Mouse (Mus musculus) embryonic fibroblast, embryonic 13.5 days (primary cell): ENCODE measurements around the gene Ddr1. TPM values are rescaled to one million over a fixed set of nuclear protein-coding genes. Genes with fewer than 3 reads are reported as not detected.

Source experiments
- H3K27ac ChIP-seq: 2 replicates; pipeline ENCODE4 v1.5.1; 2012; ENCODE audit warnings: low read length, control low read depth, inconsistent platforms; ENCODE audit not compliant: insufficient read depth
- H3K4me1 ChIP-seq: 2 replicates; pipeline ENCODE4 v1.6.1; 2011; ENCODE audit warnings: low read length; ENCODE audit not compliant: control insufficient read depth, insufficient read depth
- H3K4me3 ChIP-seq: 2 replicates; pipeline ENCODE4 v1.5.1; 2011; ENCODE audit warnings: mild to moderate bottlenecking, control low read depth, low read length; ENCODE audit not compliant: insufficient read depth
- CTCF ChIP-seq: IDR thresholded peaks from 2 replicates; pipeline ENCODE4 v1.5.1; 2011; ENCODE audit warnings: mild to moderate bottlenecking, control low read depth, low read length, moderate library complexity, borderline replicate concordance; ENCODE audit not compliant: insufficient read depth
- POLR2A ChIP-seq: IDR thresholded peaks from 2 replicates; pipeline ENCODE4 v1.6.1; 2011; ENCODE audit warnings: low read depth, mild to moderate bottlenecking, control low read depth, low read length, moderate library complexity
- polyA plus RNA-seq: library from polyadenylated mRNA; stranded (reverse); fragments of >200 nt; gene quantifications from 2 replicates; pipeline ENCODE4 v1.2.4, GENCODE M21; 2011; ENCODE audit warnings: low read depth; ENCODE audit not compliant: missing spikeins, insufficient read length

The Ddr1 gene
- polyA plus RNA-seq, 1 experiment = 42.9 TPM

DNA sequence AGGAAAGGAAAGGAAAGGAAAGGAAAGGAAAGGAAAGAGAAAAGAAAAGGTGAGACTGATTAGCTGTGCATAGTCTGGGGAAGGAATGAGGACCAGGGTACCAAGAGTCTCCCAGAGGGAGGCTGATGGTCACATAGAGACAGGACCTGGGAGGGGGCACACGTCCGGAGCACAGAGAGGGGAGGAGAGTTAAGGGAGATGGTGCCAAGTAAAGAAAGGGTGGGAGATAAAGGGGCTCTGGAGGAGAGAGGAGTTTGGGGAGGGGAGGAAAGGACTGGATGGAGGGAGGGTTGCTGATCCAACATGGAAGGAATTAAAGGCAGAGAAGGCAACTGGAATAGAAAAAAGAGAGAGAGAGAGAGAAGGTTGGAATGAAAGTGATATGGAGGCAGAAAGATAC is 1.4 kb downstream of the Ddr1 start:
- Histone ChIP-seq H3K4me1 (peaks cover 3% of the 10 kb centered on the region; the same call in 1 of the 2 replicates), H3K4me3 (no peak overlapping the region), H3K27ac (0 out of 2 replicates have a peak overlapping the region, but pooled peaks have one; percentile 88)
- TF ChIP-seq CTCF = no peak
- TF ChIP-seq POLR2A = no peak

DNA sequence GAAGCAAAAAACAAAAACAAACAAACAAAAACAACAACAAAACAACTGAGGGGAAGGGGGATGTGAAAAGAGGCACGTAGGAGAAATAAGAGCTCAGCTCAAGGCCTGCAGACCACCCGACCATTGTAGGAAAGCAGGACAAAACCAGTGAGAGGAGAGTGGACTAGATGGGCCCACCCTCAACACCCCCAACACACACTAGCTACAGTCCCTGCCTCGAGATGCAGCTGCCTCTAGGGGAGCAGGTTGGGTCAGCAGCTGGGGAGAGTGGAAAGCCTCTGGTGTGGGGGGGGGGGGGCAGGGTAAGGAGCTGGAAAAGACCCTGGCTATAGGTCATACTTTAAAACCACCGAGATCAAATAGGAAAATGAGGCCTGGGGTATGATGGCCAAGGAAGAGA is 1.8 kb downstream of the Ddr1 start:
- Histone ChIP-seq H3K4me1 (peaks cover 3% of the 10 kb centered on the region; the same call in 1 of the 2 replicates), H3K4me3 (0 out of 2 replicates have a peak overlapping the region, but pooled peaks have one; percentile 47), H3K27ac (peak overlapping the region; percentile 88)
- no peak for TF ChIP-seq POLR2A
- no peak for TF ChIP-seq CTCF

DNA sequence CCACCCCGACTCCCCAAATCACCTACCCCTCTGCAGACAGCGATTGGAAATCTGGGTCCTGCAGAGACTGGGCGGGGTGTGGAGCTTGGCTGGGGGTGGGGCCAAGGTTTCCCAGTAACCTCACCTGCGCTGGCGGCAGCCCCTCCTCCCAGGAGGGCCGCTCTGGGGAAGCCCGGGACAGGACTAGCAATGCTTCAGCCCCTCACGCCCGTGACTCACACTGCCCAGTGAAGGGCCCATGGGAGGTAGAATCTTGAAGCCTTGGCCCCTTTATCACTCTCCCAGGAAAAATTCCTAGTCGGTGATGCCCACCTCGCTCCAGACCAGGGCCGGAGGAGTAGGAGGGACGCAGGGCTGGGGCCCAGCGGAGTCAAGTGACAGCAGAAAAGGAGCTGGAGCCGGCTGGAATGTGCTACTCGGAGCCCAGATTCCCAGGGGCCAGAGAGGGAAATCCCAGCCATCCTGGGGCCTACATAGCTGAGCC is 2.4 kb downstream of the Ddr1 start:
- TF ChIP-seq POLR2A = peak; percentile 31; the same call in 1 of the 2 replicates
- no peak for TF ChIP-seq CTCF
- Histone ChIP-seq H3K4me3 (peak overlapping the region; percentile 47), H3K4me1 (peaks cover 6% of the 10 kb centered on the region), H3K27ac (peak overlapping the region; percentile 88)

- H3K4me1 ChIP-seq = peaks cover 7% of the 10 kb centered on the region
- TF ChIP-seq POLR2A = peak; percentile 33
- TF ChIP-seq CTCF = no peak
These were observed 3.0 kb downstream of the Ddr1 start for GRCm38 (mm10) chr17:35701203-35701977.

GRCm38 (mm10) chr17:35700371-35700961 is 4.0 kb downstream of the Ddr1 start:
- peak overlapping the region; percentile 92 for H3K27ac ChIP-seq
- peak overlapping the region; percentile 54 for H3K4me3 ChIP-seq
- H3K4me1 ChIP-seq = peaks cover 7% of the 10 kb centered on the region
- TF ChIP-seq POLR2A = peak; percentile 54
- TF ChIP-seq CTCF = no peak

More at GRCm38 (mm10) chr17:35701203-35701977, 3.0 kb downstream of the Ddr1 start:
- Histone ChIP-seq H3K27ac (peak overlapping the region; percentile 88), H3K4me3 (peak overlapping the region; percentile 47)

- no peak for TF ChIP-seq CTCF
- TF ChIP-seq POLR2A = peak; percentile 79
- peaks cover 7% of the 10 kb centered on the region for H3K4me1 ChIP-seq
- peak overlapping the region; percentile 92 for H3K27ac ChIP-seq
- H3K4me3 ChIP-seq = peak overlapping the region; percentile 54
These were observed 4.5 kb downstream of the Ddr1 start for GRCm38 (mm10) chr17:35699919-35700318.

DNA sequence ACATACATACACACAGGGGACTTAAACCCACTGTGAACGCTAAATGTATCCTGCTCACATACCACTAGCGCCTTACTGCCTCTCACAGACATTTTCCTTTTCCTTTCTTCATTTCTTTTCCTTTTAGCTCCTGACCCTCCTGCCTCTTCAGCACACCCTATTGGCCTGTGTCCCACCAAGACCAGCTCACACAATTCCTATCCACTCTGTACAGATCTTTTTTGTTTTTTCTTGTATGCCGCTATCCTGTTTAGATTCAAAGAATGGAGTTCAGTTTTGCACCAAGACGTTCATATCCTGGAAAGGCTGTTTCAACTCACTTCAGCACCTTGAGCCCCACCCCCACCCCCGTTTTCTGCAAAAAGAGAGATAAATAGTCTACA is 5.9 kb downstream of the Ddr1 start:
- TF ChIP-seq POLR2A (no peak; the same call in 1 of the 2 replicates), CTCF (no peak)
- Histone ChIP-seq H3K4me3 (no peak overlapping the region), H3K4me1 (peaks cover 7% of the 10 kb centered on the region), H3K27ac (peak overlapping the region; percentile 79)

DNA sequence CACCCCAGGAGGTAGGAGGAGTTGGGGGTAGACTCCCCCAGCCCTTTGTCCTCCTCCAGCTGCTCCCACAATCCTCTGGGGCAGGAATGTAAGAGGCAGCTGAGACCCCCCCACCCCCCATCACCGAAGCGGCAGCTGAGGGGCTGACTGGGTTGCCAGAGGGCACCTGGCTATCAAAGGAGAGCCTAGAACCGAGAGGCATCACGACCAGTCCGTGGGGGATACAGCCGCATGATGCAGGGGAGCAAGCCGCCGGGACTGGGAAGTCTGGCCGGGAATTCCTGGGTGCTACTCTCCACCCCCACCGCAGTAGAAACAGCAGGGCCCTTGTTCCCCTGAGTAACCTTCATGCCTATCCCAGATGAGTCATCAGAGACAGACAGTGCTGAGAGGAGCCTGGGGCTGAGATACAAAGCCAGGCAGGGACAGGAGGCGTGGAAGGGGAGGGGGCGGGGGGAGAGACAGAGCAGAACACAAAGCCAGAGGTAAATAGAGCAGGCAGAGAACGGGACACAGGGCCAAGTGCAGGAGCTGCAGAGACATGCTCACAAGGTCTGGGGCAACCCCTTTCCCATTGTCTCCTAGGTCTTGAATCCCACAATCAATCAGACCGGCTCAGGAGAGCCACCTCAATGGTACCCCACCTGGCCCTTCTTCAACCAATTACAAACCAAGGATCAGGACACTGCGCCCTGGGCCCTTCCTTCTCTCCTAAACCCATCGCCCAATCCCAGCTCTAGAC is 6.5 kb downstream of the Ddr1 start:
- TF ChIP-seq POLR2A (peak; percentile 60), CTCF (no peak)
- Histone ChIP-seq H3K27ac (peak overlapping the region; percentile 89), H3K4me1 (peaks cover 7% of the 10 kb centered on the region), H3K4me3 (peak overlapping the region; percentile 28)

- Histone ChIP-seq H3K27ac (peak overlapping the region; percentile 89), H3K4me1 (peaks cover 4% of the 10 kb centered on the region; the same call in 1 of the 2 replicates)
- TF ChIP-seq POLR2A (no peak; the same call in 1 of the 2 replicates), CTCF (no peak)
These were observed 7.0 kb downstream of the Ddr1 start for GRCm38 (mm10) chr17:35697429-35697758.

DNA sequence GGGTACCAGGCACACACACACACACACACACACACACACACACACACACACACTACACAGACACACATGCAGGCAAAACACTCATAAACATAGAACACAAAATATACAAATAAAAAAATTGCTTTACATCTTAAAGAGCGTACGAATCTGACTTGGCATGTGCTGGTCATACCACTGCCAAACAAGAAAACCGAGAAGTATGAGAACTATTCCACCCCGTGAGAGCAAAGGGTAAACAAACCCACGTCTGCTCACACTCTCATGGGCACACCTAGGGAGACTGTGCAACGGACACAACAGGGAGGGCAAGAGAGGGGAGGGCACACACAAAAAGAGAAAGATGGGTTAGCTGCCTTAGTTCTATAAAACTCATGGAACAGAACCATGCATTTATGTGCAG is 7.7 kb downstream of the Ddr1 start:
- Histone ChIP-seq H3K4me3 (peak overlapping the region; percentile 14; the same call in 1 of the 2 replicates), H3K27ac (peak overlapping the region; percentile 89), H3K4me1 (peaks cover 4% of the 10 kb centered on the region; the same call in 1 of the 2 replicates)
- TF ChIP-seq CTCF = no peak
- TF ChIP-seq POLR2A = no peak

More at GRCm38 (mm10) chr17:35697429-35697758, 7.0 kb downstream of the Ddr1 start:
- H3K4me3 ChIP-seq = peak overlapping the region; percentile 28
